Mouse (Mus musculus) left cerebral cortex, adult 8-10 months (tissue): ENCODE results near the gene Casd1. TPM values are rescaled to one million over a fixed set of nuclear protein-coding genes. Genes with fewer than 3 reads are reported as not detected.

ENCODE experiments used
- DNase-seq, 2 experiments: peaks; one replicate each; pipeline ENCODE4 v3.0.0; 2022; ENCODE audit warnings: low spot score in 2 of 2
- total RNA-seq, 4 experiments: library from RNA; stranded (reverse); gene quantifications; 2 replicates each; pipeline ENCODE4 v1.2.4; 2022

Casd1 gene
- total RNA-seq, result 10 to 100 TPM; 46.5 to 58.8 (median 52.6) TPM

- DNase-seq, result peak; percentile 44 to 55
Observed at GRCm38 (mm10) chr6:4600658-4601296, at the start of gene Casd1. Gene Casd1, plus strand, starts transcription at chr6:4600839.

- no peak for DNase-seq
Observed at GRCm38 (mm10) chr6:4555366-4555765, 45.3 kb upstream of the Casd1 start.

GRCm38 (mm10) chr6:4557086-4557485 is 43.6 kb upstream of the Casd1 start:
- no peak for DNase-seq

GRCm38 (mm10) chr6:4557678-4558077 is 43.0 kb upstream of the Casd1 start:
- DNase-seq, result peak in 1 of 2 experiments; percentile 17

GRCm38 (mm10) chr6:4561156-4561555 is 39.5 kb upstream of the Casd1 start:
- DNase-seq, result no peak

- no peak for DNase-seq
Observed at GRCm38 (mm10) chr6:4561621-4562020, 39.0 kb upstream of the Casd1 start.

- DNase-seq, result no peak
Observed at GRCm38 (mm10) chr6:4562401-4562800, 38.2 kb upstream of the Casd1 start.

GRCm38 (mm10) chr6:4563477-4563876 is 37.2 kb upstream of the Casd1 start:
- no peak for DNase-seq

GRCm38 (mm10) chr6:4570412-4570811 is 30.2 kb upstream of the Casd1 start:
- DNase-seq, result no peak

GRCm38 (mm10) chr6:4577756-4578155 is 22.9 kb upstream of the Casd1 start:
- DNase-seq, result no peak

GRCm38 (mm10) chr6:4578343-4578742 is 22.3 kb upstream of the Casd1 start:
- DNase-seq, result no peak

GRCm38 (mm10) chr6:4579620-4580019 is 21.0 kb upstream of the Casd1 start:
- no peak for DNase-seq

- no peak for DNase-seq
Observed at GRCm38 (mm10) chr6:4583485-4583884, 17.2 kb upstream of the Casd1 start.

GRCm38 (mm10) chr6:4587946-4588345 is 12.7 kb upstream of the Casd1 start:
- no peak for DNase-seq

GRCm38 (mm10) chr6:4588722-4589121 is 11.9 kb upstream of the Casd1 start:
- no peak for DNase-seq

GRCm38 (mm10) chr6:4590089-4590488 is 10.6 kb upstream of the Casd1 start:
- DNase-seq, result no peak

GRCm38 (mm10) chr6:4597711-4598110 is 2.9 kb upstream of the Casd1 start:
- no peak for DNase-seq

- DNase-seq, result no peak
Observed at GRCm38 (mm10) chr6:4600085-4600657, 468 bp upstream of the Casd1 start.

GRCm38 (mm10) chr6:4601297-4601931 is 775 bp downstream of the Casd1 start:
- peak; percentile 8 to 17 for DNase-seq

GRCm38 (mm10) chr6:4602012-4602411 is 1.4 kb downstream of the Casd1 start:
- no peak for DNase-seq

- DNase-seq, result no peak
Observed at GRCm38 (mm10) chr6:4606394-4606793, 5.8 kb downstream of the Casd1 start.

GRCm38 (mm10) chr6:4610216-4610896 is 9.7 kb downstream of the Casd1 start:
- no peak for DNase-seq
